Mouse (Mus musculus): ENCODE measurements around the gene Olfr802.

DNA sequence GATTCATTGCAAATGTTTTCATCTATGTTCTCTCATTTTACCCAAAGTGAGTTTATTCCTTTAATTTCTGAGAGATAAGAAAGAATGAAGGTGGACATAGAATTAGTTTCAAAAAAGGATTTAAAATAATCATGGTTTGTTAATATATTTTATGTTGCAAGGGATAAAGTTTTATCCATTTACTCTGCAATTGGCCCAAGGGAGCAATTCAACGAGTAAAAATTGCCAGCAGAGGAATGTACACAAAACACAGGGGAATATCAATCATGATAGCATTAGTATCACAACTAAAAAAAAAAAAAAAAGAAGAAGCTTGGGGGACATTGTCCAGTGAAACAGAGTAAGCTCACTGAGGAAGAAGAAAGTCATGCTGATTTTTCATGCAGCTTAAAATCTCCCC, at the start of gene Olfr802:
- no peak for TF ChIP-seq CTCF (IDR thresholded peaks at IDR 0.05; ENCODE audit: low read depth)
- TF ChIP-seq EP300 (IDR thresholded peaks at IDR 0.05; ENCODE audit: low read depth) = no peak

All from liver, embryonic 14.5 days (tissue).